Mouse (Mus musculus) frontal cortex, adult (tissue): ENCODE measurements around the gene Tmem140.

Experiments
- ATAC-seq: cut with Nextera tagmentation; 2 replicates; pipeline ENCODE4 v1.9.2; 2017; ENCODE audit warnings: mild to moderate bottlenecking, moderate library complexity, mixed read lengths; ENCODE audit not compliant: low TSS enrichment

Tmem140 gene

GRCm38 (mm10) chr6:34907696-34908260, 44.8 kb downstream of the Tmem140 start:
- no peak for ATAC-seq

GRCm38 (mm10) chr6:34909631-34910345, 46.8 kb downstream of the Tmem140 start:
- peak; percentile 45 for ATAC-seq

DNA sequence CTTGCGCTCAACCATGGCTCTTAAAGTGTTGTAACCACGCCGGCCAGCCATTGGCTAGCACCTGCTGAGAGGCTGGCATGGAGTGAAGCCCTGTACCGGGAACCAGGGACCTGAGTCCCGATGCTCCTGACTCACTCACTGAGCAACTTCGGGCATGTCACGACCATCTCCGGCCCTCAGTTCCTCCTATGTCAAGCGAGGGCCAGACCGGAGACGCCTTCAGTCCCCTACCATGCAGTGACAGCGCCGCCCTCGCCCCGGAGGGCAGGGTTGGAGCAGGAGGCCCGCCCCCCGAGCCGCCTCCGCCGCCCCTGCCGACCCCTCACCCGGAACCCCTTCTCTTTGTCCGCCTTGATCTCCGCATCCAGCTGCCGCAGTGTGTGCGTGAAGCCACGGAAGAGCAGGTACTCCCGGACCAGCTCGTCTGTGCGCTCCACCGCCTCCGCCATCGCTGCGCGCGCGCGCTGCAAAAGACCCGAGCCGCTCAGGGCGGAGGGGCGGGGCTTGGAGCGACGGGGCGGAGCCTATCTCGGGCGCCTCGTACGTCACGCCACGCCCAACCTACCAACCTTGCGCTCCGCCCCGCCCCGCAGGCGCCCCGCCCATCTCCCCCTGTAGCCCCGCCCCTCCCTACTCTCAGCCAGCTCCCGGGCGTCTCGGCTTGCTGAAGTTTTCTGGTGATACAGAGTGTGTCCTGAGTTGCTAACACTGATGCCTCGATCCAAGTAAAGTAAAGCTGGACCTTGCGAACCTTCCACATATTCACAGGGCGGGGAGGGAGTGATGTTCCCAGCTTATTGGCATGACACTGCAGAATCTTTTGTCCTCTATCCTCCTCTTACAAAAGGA, 47.6 kb downstream of the Tmem140 start, which contains the start of gene Wdr91:
Wdr91 (minus strand) TSS at position 506 of the 849 bp plus-strand sequence.
- ATAC-seq = peak; percentile 86

GRCm38 (mm10) chr6:34913341-34914040, 50.5 kb downstream of the Tmem140 start:
- ATAC-seq = no peak

GRCm38 (mm10) chr6:34914462-34914861, 51.5 kb downstream of the Tmem140 start:
- no peak for ATAC-seq

- no peak for ATAC-seq
Observed at GRCm38 (mm10) chr6:34919146-34919545, 56.2 kb downstream of the Tmem140 start.

DNA sequence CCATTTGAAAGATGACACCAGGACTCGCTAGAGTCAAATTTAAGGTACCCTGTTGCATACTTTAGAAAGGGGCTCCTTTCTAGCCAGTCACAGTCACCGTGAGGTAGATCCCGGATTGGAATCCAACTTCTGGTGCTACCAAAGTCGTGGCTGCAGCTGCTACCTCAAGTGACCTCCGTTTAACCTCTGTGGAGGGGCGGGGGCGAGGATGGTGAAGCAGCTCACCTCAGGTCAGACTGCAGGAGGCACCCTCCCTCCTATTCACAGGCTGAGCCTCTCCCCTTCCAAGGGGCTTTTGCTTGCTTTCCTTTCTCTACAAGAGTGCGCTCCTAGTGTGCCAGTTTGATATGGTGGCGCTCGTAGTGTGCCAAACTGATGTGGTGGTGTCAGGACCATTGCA, 57.0 kb downstream of the Tmem140 start, which contains the start of gene Stra8:
Stra8 (plus strand) TSS at position 208 of the 400 bp plus-strand sequence.
- ATAC-seq = no peak

DNA sequence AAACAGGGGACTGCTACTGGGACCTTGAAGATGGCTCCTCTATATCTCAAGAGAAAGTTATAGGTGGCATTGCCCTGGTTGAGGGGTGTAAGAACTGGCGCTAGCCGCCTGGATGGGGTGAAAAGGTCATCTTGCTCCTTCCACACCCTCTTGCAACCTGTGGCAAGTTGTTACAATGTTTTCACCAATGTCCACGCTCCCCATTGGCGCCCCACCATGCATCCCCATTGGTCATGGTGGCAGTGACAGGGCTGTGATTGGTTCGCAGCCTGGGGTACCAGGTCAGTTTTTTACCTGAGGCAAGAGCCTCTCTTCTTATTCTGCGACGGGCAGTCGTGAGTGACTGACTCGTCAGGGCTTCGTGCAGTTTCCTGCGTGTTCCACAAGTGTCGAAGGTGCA, 57.7 kb downstream of the Tmem140 start:
- ATAC-seq = no peak

DNA sequence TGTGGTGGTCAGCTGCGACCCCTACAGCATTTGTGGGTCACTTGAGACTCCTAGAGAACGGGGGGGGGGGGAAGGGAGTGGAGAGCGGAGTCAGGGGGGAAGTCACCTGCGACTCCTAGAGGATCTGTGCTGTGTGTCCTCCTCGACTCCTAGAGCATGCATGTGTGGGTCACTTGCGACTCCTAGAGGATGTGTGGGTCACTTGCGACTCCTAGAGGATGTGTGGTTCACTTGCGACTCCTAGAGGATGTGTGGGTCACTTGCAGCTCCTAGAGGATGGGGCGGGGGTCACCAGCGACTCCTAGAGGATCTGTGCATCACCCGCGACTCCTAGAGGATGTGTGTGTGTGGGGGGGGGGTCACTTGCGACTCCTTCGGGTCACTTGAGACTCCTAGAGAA, 59.0 kb downstream of the Tmem140 start:
- peak; percentile 64 for ATAC-seq
